Mouse (Mus musculus) bone marrow macrophage, adult 2 months (primary cell): Measurements from ENCODE around the gene Tmem256.

Source experiments
- CTCF ChIP-seq: IDR thresholded peaks from 2 replicates; pipeline ENCODE4 v1.5.1; 2012; ENCODE audit warnings: low read depth, mild to moderate bottlenecking, low read length, moderate library complexity
- POLR2A ChIP-seq: IDR thresholded peaks from 2 replicates; pipeline ENCODE4 v1.6.1; 2012; ENCODE audit warnings: mild to moderate bottlenecking, low read depth, low read length, borderline replicate concordance

- TF ChIP-seq CTCF = no peak
- no peak for TF ChIP-seq POLR2A
Measured at GRCm38 (mm10) chr11:69849884-69850283, 11.6 kb downstream of the Tmem256 start.
